Mouse (Mus musculus) limb, embryonic 12.5 days (tissue): ENCODE results near the gene A1cf. TPM values are rescaled to one million over a fixed set of nuclear protein-coding genes. Genes with fewer than 3 reads are reported as not detected.

Source experiments
- polyA plus RNA-seq: library from polyadenylated mRNA; unstranded; fragments of >200 nt; fragmentation: Nextera tagmentation; extraction: Ambion mirVana; gene quantifications from 2 replicates; pipeline ENCODE4 v1.2.1, GENCODE M21; 2016

Gene A1cf
- polyA plus RNA-seq, 1 experiment from 2014 or later: not detected

Other genes with a start within 250 kb of the A1cf start
- 5.0 and 5.7 TPM in 2 replicates for gene Prkg1, start 103.7 kb upstream of the A1cf start, polyA plus RNA-seq
- 1.0 and 1.3 TPM in 2 replicates for gene Asah2, start 239.4 kb downstream of the A1cf start, polyA plus RNA-seq